Mouse (Mus musculus) monocyte, adult 59 days (primary cell): ENCODE data around the gene Ndufaf3. TPM values are rescaled to one million over a fixed set of nuclear protein-coding genes. Genes with fewer than 3 reads are reported as not detected.

Experiments used
- total RNA-seq, 2 experiments: library from RNA; stranded (reverse); gene quantifications; one replicate each; pipeline ENCODE4 v1.2.4; 2023

Gene Ndufaf3
- 10 to 100 TPM; 26.0 to 30.1 TPM for total RNA-seq

GRCm38 (mm10) chr9:108566815-108567776, at the start of gene Ndufaf3:
Gene Ndufaf3, minus strand, starts transcription at chr9:108567434.

GRCm38 (mm10) chr9:108596998-108597764, 29.9 kb upstream of the Ndufaf3 start, which contains the start of gene P4htm:
Gene P4htm, minus strand, starts transcription at chr9:108597667.

GRCm38 (mm10) chr9:108578545-108579343, 11.5 kb upstream of the Ndufaf3 start, which contains the start of gene Wdr6:
Gene Wdr6, minus strand, starts transcription at chr9:108578739.

GRCm38 (mm10) chr9:108569381-108570206, 2.4 kb upstream of the Ndufaf3 start, which contains the start of gene Dalrd3:
Gene Dalrd3, plus strand, starts transcription at chr9:108569886.

GRCm38 (mm10) chr9:108560227-108560841, 6.9 kb downstream of the Ndufaf3 start, which contains the start of gene Impdh2:
Gene Impdh2, plus strand, starts transcription at chr9:108560286.

GRCm38 (mm10) chr9:108516380-108517251, 50.6 kb downstream of the Ndufaf3 start, which contains the start of gene Qrich1:
Gene Qrich1, plus strand, starts transcription at chr9:108516806.

Other genes with a start within 250 kb of the Ndufaf3 start
- gene Gpx1, start 228.5 kb downstream of the Ndufaf3 start, total RNA-seq, result 1,000 to 10,000 TPM; 2,015 to 2,084 TPM
- gene Usp4, start 219.6 kb downstream of the Ndufaf3 start, total RNA-seq, result 100 to 1,000 TPM; 145 to 165 TPM
- gene 1700102P08Rik, start 174.6 kb downstream of the Ndufaf3 start, total RNA-seq, result 1 to 10 TPM; 2.8 to 3.7 TPM
- not detected for gene Ccdc36, start 138.9 kb downstream of the Ndufaf3 start, total RNA-seq
- gene BC048562, start 131.0 kb downstream of the Ndufaf3 start, total RNA-seq, result not detected
- gene Ccdc71, start 106.9 kb downstream of the Ndufaf3 start, total RNA-seq, result 10 to 100 TPM; 16.6 to 24.8 TPM
- gene Klhdc8b, start 105.9 kb downstream of the Ndufaf3 start, total RNA-seq, result 1 to 10 TPM; 1.7 to 1.8 TPM
- gene Lamb2, start 87.7 kb downstream of the Ndufaf3 start, total RNA-seq, result under 1 TPM; 0.36 to 1.00 TPM
- gene Usp19, start 76.8 kb downstream of the Ndufaf3 start, total RNA-seq, result 100 to 1,000 TPM; 176 to 197 TPM
- gene Qars, start 59.7 kb downstream of the Ndufaf3 start, total RNA-seq, result 100 to 1,000 TPM; 145 to 176 TPM
- gene Qrich1, start 50.6 kb downstream of the Ndufaf3 start, total RNA-seq, result 100 to 1,000 TPM; 142 to 149 TPM
- gene Impdh2, start 7.1 kb downstream of the Ndufaf3 start, total RNA-seq, result 10 to 100 TPM; 93.4 to 98.0 TPM
- gene Dalrd3, start 2.5 kb upstream of the Ndufaf3 start, total RNA-seq, result 10 to 100 TPM; 33.7 to 38.3 TPM
- 1 to 10 TPM; 3.8 to 4.3 TPM for gene Wdr6, start 11.3 kb upstream of the Ndufaf3 start, total RNA-seq
- under 1 TPM in 1 of 2 experiments, not detected in 1; 0.67 TPM for gene P4htm, start 30.2 kb upstream of the Ndufaf3 start, total RNA-seq
- gene Arih2, start 82.0 kb upstream of the Ndufaf3 start, total RNA-seq, result 100 to 1,000 TPM; 119 to 166 TPM
- gene Slc25a20, start 94.7 kb upstream of the Ndufaf3 start, total RNA-seq, result 10 to 100 TPM; 28.1 to 30.7 TPM
- gene Prkar2a, start 121.9 kb upstream of the Ndufaf3 start, total RNA-seq, result 10 to 100 TPM; 21.8 to 27.1 TPM
- gene Ip6k2, start 216.4 kb upstream of the Ndufaf3 start, total RNA-seq, result 10 to 100 TPM; 28.4 to 30.1 TPM
- gene Nckipsd, start 240.9 kb upstream of the Ndufaf3 start, total RNA-seq, result 10 to 100 TPM; 17.4 to 19.2 TPM